Mouse (Mus musculus) cerebral cortex, adult 2 months (tissue): ENCODE results near the gene Grip1.

ENCODE experiments used
- WGBS: fragments of 180-500 bp; shearing (Covaris S2); methylation state at CpG from one replicate; pipeline ENCODE4 v1.1.7; 2018; 5-methylcytosine and 5-hydroxymethylcytosine counted together

The Grip1 gene

DNA sequence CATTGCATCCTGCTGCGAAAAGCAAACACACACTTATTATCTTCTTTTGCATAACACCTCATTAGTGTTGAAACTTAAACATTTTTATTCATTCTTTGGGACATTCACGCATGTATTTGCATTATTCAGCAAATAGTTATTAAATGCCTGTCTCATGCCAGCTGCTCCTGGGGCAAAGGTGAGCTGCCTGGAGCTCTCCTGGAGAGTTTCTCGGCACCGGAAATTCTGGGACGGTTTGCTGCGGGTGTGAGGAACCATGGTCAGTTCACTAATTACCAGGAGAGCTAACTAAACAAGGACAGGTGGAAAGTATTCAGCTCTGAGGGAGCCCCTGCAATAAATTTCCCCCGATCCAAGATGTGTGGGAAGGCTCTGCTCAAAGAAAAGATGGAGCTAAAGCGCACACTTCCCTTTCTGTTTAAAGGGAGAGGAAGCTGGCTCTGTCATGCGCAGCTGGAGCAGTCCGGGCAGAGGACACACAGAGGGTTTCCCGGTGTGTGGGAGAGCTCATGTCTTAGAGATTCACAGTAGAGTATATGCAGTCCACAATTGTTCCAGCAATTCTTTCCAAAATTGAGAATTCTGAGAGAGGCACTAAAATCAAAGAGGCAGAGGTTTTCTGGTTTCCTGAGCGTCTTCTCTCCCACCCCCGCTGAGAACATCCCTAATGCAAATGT, 675.1 kb downstream of the Grip1 start:
- 40% methylated on average over 13 of the region's 13 CpGs for WGBS

GRCm38 (mm10) chr10:120130621-120131020, 677.0 kb downstream of the Grip1 start:
- WGBS: 54% methylated on average over 16 of the region's 16 CpGs

GRCm38 (mm10) chr10:120133697-120134096, 680.1 kb downstream of the Grip1 start:
- 40% methylated on average over 11 of the region's 11 CpGs for WGBS

DNA sequence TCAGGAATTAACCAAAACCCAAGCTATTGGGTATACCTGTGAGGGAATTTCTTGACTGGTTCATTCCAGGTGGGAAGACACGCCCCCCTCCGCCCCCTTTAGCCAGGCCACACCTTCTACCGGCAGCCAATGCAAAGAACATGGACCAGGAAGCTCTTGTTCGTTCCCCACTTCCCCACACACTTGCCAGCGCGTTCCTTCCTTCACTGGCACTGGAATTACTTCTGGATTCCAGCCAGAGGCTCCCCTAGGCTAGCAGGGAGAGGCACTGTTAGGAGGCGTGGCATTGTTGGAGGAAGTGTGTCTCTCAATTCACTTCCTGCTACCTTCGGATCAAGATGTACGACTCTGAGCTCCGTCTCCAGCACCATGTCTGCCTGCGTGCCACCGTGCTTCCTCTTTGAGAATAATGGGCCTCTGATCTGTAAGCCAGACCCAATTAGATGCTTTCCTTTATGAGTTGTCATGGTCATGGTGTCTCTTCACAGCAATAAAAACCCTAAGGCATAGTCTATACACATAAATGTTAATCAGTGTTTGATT, 682.5 kb downstream of the Grip1 start:
- WGBS: 84% methylated on average over 12 of the region's 12 CpGs
